Mouse (Mus musculus): ENCODE measurements around the gene Rad51b.

Gene Rad51b

GRCm38 (mm10) chr12:79663893-79664574 is 367.0 kb downstream of the Rad51b start:
- no peak for DNase-seq

DNA sequence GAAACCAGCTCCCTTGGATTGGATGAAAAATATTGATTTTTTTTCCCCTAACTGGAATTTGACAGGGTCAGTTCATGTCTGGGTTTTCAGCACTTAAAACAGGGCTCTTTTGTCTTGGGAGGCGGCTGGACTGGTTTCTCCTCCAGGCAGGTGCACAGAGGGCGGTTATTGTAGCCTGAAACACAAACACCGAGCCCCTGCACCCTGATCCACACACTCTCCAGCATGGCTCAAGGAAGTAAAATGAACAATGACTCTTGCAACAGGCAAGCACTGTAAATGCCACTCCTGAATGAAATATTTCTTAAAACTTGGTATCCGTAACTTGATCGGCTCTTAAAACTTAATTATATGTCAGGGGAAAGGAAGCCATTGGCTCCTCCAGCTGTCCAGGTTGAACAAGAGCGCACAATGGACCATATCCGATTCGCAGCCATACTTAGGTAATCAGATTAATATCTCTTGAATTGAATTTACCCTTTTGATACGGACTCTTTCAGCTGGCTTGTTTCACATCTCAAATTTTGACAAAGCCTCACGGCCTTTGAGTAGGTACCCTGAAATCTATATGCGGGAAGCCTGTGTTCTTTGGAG is 377.9 kb downstream of the Rad51b start:
- no peak for DNase-seq

DNA sequence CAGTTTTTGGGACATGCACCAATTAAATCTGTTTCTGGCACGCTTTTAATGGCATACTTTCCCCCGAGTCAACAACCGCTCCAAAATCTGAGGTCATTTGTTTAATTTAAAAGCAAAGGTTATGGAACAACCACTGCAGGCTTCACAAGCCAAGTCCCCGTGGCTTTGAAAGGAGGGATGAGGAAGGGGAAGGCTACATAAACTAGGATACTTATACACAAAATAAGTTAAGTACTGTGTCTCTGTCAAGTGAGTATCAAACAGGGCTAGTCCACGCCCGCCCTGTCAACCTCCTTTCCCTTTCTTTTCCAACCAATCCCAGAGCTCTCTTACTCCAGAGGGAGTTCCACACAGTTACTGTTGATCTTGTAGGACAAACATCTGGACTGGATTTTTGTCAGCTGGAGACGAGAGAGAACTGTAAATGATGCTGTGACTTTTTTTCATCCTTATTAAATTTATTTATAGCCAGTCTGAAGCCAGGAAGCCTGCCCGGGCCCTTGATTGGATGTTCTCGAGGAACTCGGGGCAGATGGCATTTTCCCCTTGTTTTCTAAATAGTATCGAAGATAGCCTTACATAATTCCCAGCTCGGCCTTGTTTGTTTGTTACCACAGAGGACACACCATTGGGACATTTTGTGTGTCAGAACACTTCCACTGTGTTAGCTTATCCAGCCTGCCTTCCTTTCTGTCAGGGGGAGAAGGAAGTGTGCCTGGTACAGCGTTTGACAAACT is 378.5 kb downstream of the Rad51b start:
- DNase-seq = peak; percentile 72

DNA sequence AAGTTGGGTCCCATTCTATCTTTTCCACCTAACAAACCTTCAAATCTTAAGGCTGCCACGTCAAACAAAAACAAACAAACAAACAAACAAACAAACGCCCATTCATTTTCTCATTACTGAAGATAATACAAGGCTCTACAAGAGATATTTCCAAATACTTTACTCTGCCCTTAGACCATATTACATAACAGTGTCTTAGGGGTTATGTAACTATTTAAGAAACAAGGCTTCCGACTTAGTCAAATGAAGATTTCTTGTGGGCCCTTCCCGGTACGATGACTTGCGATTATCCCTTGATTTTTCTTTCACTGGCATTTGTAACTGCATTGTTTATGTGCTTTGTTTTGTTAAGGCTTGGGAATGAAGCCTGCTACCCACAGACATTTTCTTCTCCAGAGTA is 379.2 kb downstream of the Rad51b start:
- no peak for DNase-seq

GRCm38 (mm10) chr12:79676896-79677295 is 379.8 kb downstream of the Rad51b start:
- no peak for DNase-seq

- peak; percentile 20 for DNase-seq
Observed at GRCm38 (mm10) chr12:79679251-79679901, 382.3 kb downstream of the Rad51b start.

DNA sequence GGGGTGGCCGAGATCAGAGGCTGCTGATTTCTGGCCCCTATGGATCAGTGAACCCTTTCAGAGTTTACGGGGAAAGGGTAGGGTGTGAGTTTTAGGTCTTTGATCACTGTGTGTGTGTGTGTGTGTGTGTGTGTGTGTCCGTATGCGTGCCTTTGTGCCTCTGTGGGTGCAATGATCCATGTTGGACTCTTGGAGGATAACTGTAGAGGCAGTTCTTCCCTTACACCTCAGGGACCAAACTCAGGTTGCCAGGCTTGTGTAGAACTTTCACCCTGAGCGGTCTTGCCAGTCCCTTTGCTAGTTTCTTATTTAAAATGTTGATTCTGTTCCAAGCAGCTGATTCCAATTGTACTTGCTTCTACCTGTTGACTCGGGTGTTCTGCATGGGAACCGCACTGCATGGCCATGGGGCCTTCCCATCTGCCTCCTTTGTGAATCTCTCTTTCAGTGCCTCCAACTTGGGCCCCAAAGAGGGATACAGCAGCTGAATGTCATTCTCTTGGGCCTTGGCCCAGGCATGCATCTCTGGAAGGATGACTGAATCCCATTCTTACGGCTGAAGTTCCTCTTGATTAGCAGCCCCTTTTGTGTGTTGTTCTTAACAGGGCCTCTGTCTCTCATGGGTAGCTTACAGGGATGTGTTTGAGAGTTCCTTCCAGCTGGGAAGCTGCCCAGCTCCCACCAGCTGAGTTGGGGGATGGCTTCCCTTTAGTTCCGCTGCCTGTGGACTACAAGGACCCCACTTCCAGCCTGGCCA is 383.0 kb downstream of the Rad51b start:
- DNase-seq = peak; percentile 54

GRCm38 (mm10) chr12:79680698-79681072 is 383.6 kb downstream of the Rad51b start:
- DNase-seq = no peak

DNA sequence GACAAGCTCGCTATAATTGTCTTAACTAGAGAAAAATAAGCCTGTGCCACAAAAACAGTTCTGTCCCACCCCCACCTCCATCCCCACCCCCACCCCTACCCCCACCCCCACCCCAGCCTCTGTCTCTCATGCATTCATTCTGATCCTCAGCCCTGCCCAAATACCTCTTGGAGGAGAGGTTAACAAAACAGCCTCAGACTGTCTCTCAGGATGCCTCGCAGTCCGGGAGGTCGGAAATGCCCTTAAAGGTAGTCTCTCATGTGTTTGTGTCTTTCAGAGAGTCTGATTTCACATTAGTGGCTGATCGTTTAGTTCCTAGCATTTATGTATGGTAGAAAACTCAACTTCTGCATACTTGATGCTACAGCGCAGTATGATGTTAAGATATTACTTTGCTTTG is 384.5 kb downstream of the Rad51b start:
- no peak for DNase-seq

GRCm38 (mm10) chr12:79683350-79683749 is 386.3 kb downstream of the Rad51b start:
- DNase-seq = no peak

- DNase-seq = no peak
Observed at GRCm38 (mm10) chr12:79683759-79684158, 386.7 kb downstream of the Rad51b start.

DNA sequence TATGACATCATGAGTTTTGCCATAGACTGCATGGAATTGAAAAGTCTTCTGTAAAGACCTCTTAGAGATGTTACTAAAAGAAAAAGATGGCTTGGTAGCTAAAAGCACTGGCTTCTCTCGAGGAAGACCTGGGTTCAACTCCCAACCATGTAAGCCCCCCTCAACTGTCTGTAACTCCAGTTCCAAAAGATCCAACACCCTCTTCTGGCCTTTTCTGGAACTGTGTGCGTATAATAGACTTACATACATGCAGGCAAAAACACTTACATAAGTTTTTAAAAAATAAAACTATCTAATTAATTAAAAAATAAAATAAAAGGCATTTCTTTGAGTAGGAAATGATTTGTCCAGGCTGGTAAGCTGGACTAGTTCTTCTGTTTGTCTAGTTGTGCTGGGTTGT is 387.3 kb downstream of the Rad51b start:
- DNase-seq = no peak

DNA sequence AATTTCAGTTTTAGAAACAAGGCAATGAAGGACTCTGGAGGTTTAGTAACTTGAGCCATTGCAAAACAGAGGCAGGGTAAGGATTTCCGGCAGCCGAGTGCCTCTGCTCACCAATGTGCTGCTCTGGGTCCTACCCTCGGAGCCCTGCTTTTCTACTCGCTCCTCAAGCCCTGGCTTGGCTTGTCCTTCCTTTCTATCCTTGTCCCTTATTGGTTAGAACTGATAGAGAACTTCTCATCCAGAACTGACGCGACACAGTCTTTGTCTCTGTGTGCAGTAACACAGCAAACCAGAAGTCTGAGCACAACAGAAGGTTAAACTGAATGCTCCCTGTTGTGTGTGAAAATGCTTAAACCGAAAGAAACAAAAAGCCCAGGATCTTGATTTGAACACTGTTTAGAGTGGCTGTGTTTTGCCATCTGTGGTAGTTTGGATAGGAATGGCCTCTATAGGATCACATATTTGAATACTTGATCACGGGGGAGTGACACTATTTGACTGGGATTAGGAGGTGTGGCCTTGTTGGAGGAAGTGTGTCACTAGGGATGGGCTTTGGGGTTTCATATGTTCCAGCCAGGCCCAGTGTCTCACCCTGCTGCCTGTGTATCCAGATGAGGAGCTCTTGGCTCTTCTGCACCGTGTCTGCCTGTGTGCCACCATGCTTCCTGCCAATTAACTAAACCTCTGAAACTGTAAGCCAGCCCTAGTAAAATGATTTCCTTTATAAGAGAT is 389.7 kb downstream of the Rad51b start:
- DNase-seq = no peak

DNA sequence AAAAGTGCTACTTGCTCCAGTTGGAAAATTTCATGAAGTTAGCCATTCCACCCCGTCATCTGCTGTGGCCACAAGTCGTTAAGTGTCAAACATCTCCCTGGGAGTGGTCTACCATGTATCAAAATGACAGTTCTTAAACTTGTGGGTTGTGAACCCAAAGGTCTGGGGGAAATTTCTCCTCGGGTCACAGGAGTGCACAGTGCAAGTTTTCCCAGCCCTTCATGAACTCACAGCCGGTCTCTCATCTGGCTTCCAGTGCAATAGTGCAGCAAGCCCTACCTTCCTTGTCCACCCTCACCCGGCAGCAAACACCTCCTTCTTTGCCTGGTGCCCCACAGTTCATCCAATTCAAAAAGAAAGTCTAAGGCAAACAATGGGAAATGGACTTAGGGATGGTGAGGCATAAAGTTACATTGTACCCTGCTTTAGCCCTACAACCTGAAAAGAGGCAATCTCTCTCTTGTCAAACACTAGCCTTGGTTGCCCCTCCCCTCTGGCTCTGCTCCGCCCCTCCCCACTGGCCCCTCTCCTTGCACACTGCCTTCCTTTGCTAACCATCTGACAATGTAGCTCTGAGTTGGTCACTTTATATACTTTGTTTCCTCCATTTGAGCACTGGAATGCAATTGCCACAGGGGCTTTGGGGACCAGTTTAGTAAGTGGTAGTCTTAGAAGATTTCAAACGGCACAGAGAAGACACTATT is 390.8 kb downstream of the Rad51b start:
- no peak for DNase-seq

DNA sequence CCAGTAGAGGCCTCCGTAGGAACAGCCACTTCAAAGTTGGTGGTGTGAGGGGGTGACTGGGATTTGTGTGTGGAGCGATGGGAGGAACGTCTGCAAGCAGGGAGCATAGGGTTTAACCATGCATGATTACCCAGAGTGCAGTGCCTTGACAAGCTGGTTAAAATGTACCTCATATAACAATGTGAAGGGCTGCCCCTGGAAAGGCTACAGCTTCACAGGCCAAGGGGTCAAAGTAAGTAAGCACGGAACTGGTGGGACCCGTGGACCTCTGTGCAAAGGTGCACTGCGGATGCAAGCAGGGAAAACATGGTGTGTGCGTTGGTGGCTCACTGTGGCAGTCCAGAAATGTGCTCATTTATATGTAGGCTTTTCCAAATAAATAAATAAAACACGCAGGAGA is 392.2 kb downstream of the Rad51b start:
- DNase-seq = peak; percentile 83

DNA sequence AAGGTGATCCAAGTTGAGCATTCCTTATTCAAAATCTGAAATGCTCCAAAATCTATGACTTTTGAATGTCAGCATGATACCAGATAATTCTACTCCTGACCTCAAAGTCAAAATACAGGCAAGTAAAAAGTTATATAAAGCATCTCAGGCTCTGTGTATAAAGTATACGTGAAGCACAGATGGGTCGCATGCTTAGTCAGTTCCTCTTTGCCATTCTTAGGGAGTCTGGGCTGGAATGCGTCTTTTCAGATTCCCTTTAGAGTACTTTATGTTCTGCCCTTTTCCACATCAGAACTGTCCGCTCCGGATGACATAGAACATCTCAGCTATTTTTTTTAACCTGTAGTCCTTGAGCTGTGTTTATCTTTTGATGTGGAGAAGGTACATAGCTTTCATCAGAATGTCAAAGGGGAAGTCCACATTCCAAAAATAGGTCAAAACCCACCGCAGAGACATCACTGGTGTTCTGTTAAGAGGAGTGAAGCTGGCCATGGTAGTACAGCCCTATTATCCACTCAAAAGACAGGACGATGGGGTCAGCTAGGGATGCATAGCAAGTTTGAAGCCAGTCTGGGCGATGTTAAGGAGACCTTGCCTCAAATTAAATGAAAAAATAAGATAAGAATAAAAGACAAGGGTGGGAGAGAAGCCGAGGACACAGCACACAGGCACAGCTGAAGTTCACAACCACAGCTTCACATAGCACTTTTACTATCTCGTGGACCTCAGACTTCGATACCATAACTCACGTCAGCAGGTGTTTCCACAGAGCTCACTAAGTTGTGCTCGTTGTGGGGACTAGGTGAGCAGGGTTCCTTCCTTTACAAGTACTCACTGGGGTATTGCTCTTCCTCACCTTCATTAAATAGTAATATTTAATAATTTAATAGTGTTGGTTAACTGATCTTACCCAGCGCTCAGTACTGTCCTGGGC is 395.1 kb downstream of the Rad51b start:
- DNase-seq = no peak

DNA sequence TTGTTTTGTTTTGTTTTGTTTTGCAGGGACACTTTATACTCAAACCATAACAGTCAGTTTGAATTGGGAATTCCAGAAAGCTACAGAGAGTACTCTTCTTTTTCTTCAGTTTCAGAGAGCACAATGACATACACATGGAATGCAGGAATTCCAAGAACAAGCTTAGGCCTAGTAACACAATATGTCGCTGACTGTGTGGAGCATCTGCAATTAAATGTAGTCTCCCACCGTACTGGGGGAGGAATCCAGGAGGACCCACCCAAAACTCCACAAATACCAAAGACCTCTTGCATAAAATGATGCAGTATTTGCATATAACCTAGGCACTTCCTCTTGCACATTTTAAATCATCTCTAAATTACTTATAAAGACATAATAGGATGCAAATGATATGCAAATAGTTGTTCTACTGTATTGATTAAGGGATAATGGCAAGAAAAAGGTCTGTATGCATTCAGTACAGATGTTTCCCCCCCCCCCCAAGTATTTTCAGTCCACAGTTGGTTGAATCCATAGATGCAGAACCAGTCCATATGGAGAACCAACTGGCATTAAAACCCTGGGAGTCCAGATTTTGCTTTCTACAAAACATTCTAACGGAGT is 398.9 kb downstream of the Rad51b start:
- DNase-seq = no peak

GRCm38 (mm10) chr12:79703555-79703954 is 406.5 kb downstream of the Rad51b start:
- no peak for DNase-seq

DNA sequence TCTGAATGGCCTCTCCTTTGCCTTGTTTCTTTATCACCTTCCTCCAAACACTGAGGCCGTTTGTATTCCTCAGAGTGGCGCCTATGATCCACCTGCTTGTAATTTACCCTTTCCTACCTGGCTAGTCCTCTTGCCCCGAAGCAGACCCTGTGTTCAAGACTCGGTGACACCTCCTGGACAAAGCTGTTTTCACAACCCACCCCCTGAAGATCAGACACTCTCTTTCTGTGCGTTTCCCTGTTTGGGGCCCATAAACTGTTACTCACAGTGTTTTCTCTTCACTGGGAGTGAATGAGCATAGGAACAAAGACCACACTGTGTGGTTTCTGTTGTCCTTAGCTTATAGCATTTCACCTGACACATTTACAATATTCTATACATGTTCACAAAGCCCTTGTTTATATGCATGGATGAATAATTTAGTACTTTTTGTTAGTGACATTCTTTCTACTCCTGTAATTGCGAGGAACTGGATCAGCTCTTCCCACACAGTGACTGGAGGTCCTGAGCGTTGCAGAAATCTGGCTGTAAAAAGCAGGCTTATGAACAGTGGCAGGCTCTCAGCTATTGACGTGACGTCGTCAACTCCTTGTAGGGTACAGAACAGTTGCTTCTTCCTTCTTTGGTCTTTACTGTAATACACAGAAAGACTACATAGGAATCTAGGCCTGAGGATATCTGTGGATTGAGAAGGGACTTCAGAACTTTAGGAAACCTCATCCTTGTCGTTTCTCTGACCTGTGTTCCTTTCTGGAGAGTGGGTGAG is 408.6 kb downstream of the Rad51b start:
- DNase-seq = no peak

Measured in kidney, adult 9 months (tissue).